ENCODE assay signal across 9 mouse cellular contexts in genomic region chr9:25485406-25485805, GRCm38 (mm10). TPM values are rescaled to one million over a fixed set of nuclear protein-coding genes. Genes with fewer than 3 reads are reported as not detected.
A peak's percentile ranks its signal among the peaks of the same experiment; 100 is the strongest.
DNase-seq lines count a peak whose midpoint lies in the region; ATAC-seq and TF ChIP-seq lines count a peak whose summit lies in the region.
"Had no signal": no experiment of that assay in that cellular context is flagged by ENCODE, and none has a peak within 500 bp of the region (broad histone marks: within the 10 kb centered on the region; RNA-seq: fewer than 3 reads in every experiment).

No protein-coding gene starts in this region.

- no peaks in the 10 kb centered on the region for H3K36me3 ChIP-seq in liver, embryonic 15.5 days (replicated peaks)
- peaks cover 2% of the 10 kb centered on the region; the same call in 1 of the 2 replicates for H3K36me3 ChIP-seq in liver, embryonic 11.5 days (ENCODE audit: control insufficient read depth, insufficient read depth, low read length)
- no peaks in the 10 kb centered on the region for H3K36me3 ChIP-seq in limb, embryonic 14.5 days (ENCODE audit: control insufficient read depth, insufficient read depth, low read length)

- H3K9ac ChIP-seq in liver, embryonic 15.5 days = no peak overlapping the region
- H3K9ac ChIP-seq in liver, embryonic 11.5 days (ENCODE audit: low read depth, low read length) = no peak overlapping the region
- no peak overlapping the region for H3K9ac ChIP-seq in limb, embryonic 14.5 days (ENCODE audit: low read depth, low read length, severe bottlenecking)

- peaks cover 56% of the 10 kb centered on the region for H3K4me1 ChIP-seq in liver, embryonic 15.5 days (replicated peaks)
- peaks cover 8% of the 10 kb centered on the region for H3K4me1 ChIP-seq in liver, embryonic 11.5 days (replicated peaks; ENCODE audit: control insufficient read depth, insufficient read depth, low read length)
- peaks cover 68% of the 10 kb centered on the region for H3K4me1 ChIP-seq in limb, embryonic 14.5 days (ENCODE audit: control insufficient read depth, insufficient read depth, low read length)

- H3K4me2 ChIP-seq in liver, embryonic 15.5 days = peak overlapping the region; percentile 20; the same call in 1 of the 2 replicates
- no peak overlapping the region for H3K4me2 ChIP-seq in liver, embryonic 11.5 days
- H3K4me2 ChIP-seq in limb, embryonic 14.5 days (replicated peaks; ENCODE audit: low read depth, low read length, severe bottlenecking) = peak overlapping the region; percentile 80; the same call in 1 of the 2 replicates

- no peak overlapping the region for H3K27ac ChIP-seq in liver, embryonic 15.5 days (replicated peaks)
- no peak overlapping the region for H3K27ac ChIP-seq in liver, embryonic 11.5 days (ENCODE audit: low read depth, low read length)
- no peak overlapping the region for H3K27ac ChIP-seq in limb, embryonic 14.5 days (replicated peaks; ENCODE audit: low read depth, low read length)

- H3K27me3 ChIP-seq in liver, embryonic 15.5 days = peaks cover 19% of the 10 kb centered on the region
- peaks cover 5% of the 10 kb centered on the region; the same call in 1 of the 2 replicates for H3K27me3 ChIP-seq in liver, embryonic 11.5 days (replicated peaks; ENCODE audit: control insufficient read depth, insufficient read depth, low read length)
- H3K27me3 ChIP-seq in limb, embryonic 14.5 days (ENCODE audit: control insufficient read depth, insufficient read depth, low read length) = no peaks in the 10 kb centered on the region

- WGBS in liver, embryonic 15.5 days (ENCODE audit: insufficient replicate concordance) = 58% methylated on average over 7 of the region's 7 CpGs
- WGBS in liver, embryonic 11.5 days = 72% methylated on average over 7 of the region's 7 CpGs
- 72% methylated on average over 7 of the region's 7 CpGs for WGBS in limb, embryonic 14.5 days

- TF ChIP-seq POLR2A in limb, embryonic 14.5 days (IDR thresholded peaks at IDR 0.05; ENCODE audit: borderline replicate concordance, extremely low read depth, insufficient read depth, insufficient read length) = no peak

- H3K4me3 ChIP-seq in liver, embryonic 15.5 days (replicated peaks) = no peak overlapping the region
- H3K4me3 ChIP-seq in liver, embryonic 11.5 days (ENCODE audit: low read depth, low read length) = no peak overlapping the region
- peak overlapping the region; percentile 73; the same call in 1 of the 2 replicates for H3K4me3 ChIP-seq in limb, embryonic 14.5 days (replicated peaks; ENCODE audit: low read length)

- no peaks in the 10 kb centered on the region for H3K9me3 ChIP-seq in liver, embryonic 15.5 days (replicated peaks)
- no peaks in the 10 kb centered on the region for H3K9me3 ChIP-seq in liver, embryonic 11.5 days (ENCODE audit: control insufficient read depth, low read length)
- no peaks in the 10 kb centered on the region for H3K9me3 ChIP-seq in limb, embryonic 14.5 days (ENCODE audit: control insufficient read depth, low read length)

- peak; percentile 40 to 42 for DNase-seq in cerebellum, adult 18-20 months
- no peak for DNase-seq in cerebellum, adult 8-10 months
- DNase-seq in liver, embryonic 11.5 days (ENCODE audit: low spot score) = no peak
- DNase-seq in limb, embryonic 14.5 days (ENCODE audit: low spot score) = no peak
- peak; percentile 57 for DNase-seq in retina, postnatal 1 day
- DNase-seq in spleen, postnatal 36 days (ENCODE audit: low spot score in 2 of 2) = no peak
- no peak for DNase-seq in thymus, postnatal 14 days
- DNase-seq: B cell, adult 2 months had no signal

- ATAC-seq in liver, embryonic 15.5 days (ENCODE audit: insufficient read depth) = no peak
- no peak for ATAC-seq in liver, embryonic 11.5 days (replicated peaks; ENCODE audit: low FRiP score)
- ATAC-seq in limb, embryonic 14.5 days (ENCODE audit: low FRiP score, low read depth) = no peak

RNA-seq across cellular contexts. Expression of gene Eepd1, which starts 4.1 kb away (rescaled TPM):
- polyA plus RNA-seq in liver, embryonic 15.5 days (2015; fragmentation: Nextera tagmentation; extraction: Ambion mirVana) = 5.9 and 7.0 TPM in 2 replicates
- 9.4 and 10.9 TPM in 2 replicates for polyA plus RNA-seq in liver, embryonic 11.5 days (2014; fragmentation: Nextera tagmentation; extraction: Ambion mirVana)
- 10.6 and 11.3 TPM in 2 replicates for polyA plus RNA-seq in limb, embryonic 14.5 days (2012; rRNA removed)
- 17.2 and 18.6 TPM in 2 replicates for polyA plus RNA-seq in limb, embryonic 14.5 days (2014; fragmentation: Nextera tagmentation; extraction: Ambion mirVana)

Comparison
In these comparisons a context has a peak if more than half of its experiments do, and no peak if none do; other contexts are left out.
1. DNase-seq: peak in cerebellum, adult 18-20 months (2 of 2) and retina, postnatal 1 day (single experiment); none in cerebellum, adult 8-10 months (single experiment), liver, embryonic 11.5 days (single experiment), limb, embryonic 14.5 days (single experiment), spleen, postnatal 36 days (0 of 2) and thymus, postnatal 14 days (single experiment).